Mouse (Mus musculus) lung, embryonic 15.5 days (tissue): ENCODE measurements around the gene Ppp1r18. TPM values are rescaled to one million over a fixed set of nuclear protein-coding genes. Genes with fewer than 3 reads are reported as not detected.

Source experiments
- ATAC-seq: fragments of 200-750 bp; cut with Nextera tagmentation; 2 replicates; pipeline ENCODE4 v1.8.0; 2017; ENCODE audit warnings: moderate number of reproducible peaks, borderline replicate concordance; ENCODE audit not compliant: low FRiP score, low TSS enrichment; ENCODE audit errors: extremely low read depth
- H3K27ac ChIP-seq: fragments of 300-500 bp; sonication (generic); 2 replicates; pipeline ENCODE4 v1.5.1; 2015; ENCODE audit warnings: moderate library complexity, mild to moderate bottlenecking, inconsistent platforms
- H3K27me3 ChIP-seq: fragments of 300-500 bp; sonication (generic); 2 replicates; pipeline ENCODE4 v1.6.1; 2015; ENCODE audit warnings: inconsistent platforms
- H3K36me3 ChIP-seq: fragments of 300-500 bp; sonication (generic); 2 replicates; pipeline ENCODE4 v1.6.1; 2015; ENCODE audit warnings: inconsistent platforms
- H3K4me1 ChIP-seq: fragments of 300-500 bp; sonication (generic); 2 replicates; pipeline ENCODE4 v1.6.1; 2015; ENCODE audit warnings: inconsistent platforms
- H3K4me2 ChIP-seq: fragments of 300-500 bp; sonication (generic); 2 replicates; pipeline ENCODE4 v1.6.1; 2015; ENCODE audit warnings: inconsistent platforms, mild to moderate bottlenecking, moderate library complexity
- H3K4me3 ChIP-seq: fragments of 300-500 bp; sonication (generic); 2 replicates; pipeline ENCODE4 v1.5.1; 2015; ENCODE audit warnings: mild to moderate bottlenecking, inconsistent platforms
- H3K9ac ChIP-seq: fragments of 300-500 bp; sonication (generic); 2 replicates; pipeline ENCODE4 v1.6.1; 2015; ENCODE audit warnings: inconsistent platforms
- H3K9me3 ChIP-seq: fragments of 300-500 bp; sonication (generic); 2 replicates; pipeline ENCODE4 v1.6.1; 2016; ENCODE audit warnings: inconsistent platforms
- WGBS: fragments of 180-500 bp; shearing (Covaris S2); methylation state at CpG from one replicate; pipeline ENCODE4 v1.1.7; 2015; 5-methylcytosine and 5-hydroxymethylcytosine counted together
- polyA plus RNA-seq: library from polyadenylated mRNA; unstranded; fragments of >200 nt; fragmentation: Nextera tagmentation; extraction: Ambion mirVana; gene quantifications from 2 replicates; pipeline ENCODE4 v1.2.1, GENCODE M21; 2015

The Ppp1r18 gene
- polyA plus RNA-seq, 1 experiment from 2014 or later: 23.4 TPM

DNA sequence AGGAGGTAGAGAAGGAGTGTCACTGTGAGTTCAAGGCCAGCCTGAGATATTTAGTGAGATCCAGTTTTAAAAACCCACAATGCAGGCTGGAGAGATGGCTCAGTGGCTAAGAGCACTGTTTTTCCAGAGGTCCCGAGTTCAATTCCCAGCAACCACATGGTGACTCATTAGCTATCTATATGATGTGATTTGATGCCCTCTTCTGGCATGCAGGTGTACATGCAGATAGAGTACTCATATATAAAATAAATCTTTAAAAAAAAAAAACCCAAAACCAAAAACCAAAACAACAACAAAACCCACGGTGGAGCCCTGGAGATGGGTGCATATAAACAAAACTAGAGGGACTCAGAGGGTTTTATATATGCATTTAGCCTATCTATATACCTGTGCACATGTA is 42.2 kb downstream of the Ppp1r18 start:
- Histone ChIP-seq H3K9ac (no peak overlapping the region), H3K36me3 (peaks cover 55% of the 10 kb centered on the region), H3K9me3 (no peaks in the 10 kb centered on the region), H3K27ac (no peak overlapping the region), H3K4me2 (no peak overlapping the region), H3K4me1 (peaks cover 15% of the 10 kb centered on the region), H3K27me3 (no peaks in the 10 kb centered on the region), H3K4me3 (no peak overlapping the region)
- WGBS: 78% methylated on average over 2 of the region's 2 CpGs
- no peak for ATAC-seq

DNA sequence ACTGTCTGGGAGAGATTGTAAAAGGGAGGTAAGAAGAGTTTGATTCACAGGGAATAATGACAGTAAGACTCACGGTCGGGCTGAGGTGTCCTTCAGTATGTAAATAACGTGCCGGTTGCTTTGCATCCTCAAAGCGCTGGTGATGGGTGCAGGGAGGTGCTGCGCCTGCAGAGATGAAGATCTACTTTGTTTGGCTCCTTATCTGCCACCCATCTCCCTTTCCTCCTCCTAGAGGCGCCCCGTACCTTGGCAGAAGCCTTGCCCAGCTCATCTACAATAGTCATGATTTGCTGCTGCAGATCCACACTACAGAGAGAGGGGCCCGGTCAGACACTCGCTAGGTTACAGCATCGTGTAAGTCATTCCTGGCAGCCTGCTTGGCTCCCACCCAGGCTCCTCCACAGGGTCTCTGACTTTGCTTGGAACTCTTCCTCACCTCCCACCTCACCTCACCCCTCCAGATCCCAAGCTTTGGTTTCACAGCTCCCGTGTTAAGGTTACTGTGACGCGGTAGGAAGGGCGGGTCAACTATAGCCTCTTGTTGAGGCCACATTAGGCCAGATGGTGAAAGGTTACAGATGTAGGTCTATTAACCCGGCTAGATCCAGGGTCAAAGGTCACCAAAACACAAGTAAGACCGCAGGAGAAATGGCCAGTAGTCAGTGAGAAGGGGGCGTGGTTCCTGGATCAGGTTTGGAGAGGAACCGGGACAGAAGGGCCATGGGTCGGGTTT is 44.0 kb downstream of the Ppp1r18 start:
- H3K36me3 ChIP-seq: peaks cover 56% of the 10 kb centered on the region
- peak; percentile 52; the same call in 1 of the 2 replicates for ATAC-seq

DNA sequence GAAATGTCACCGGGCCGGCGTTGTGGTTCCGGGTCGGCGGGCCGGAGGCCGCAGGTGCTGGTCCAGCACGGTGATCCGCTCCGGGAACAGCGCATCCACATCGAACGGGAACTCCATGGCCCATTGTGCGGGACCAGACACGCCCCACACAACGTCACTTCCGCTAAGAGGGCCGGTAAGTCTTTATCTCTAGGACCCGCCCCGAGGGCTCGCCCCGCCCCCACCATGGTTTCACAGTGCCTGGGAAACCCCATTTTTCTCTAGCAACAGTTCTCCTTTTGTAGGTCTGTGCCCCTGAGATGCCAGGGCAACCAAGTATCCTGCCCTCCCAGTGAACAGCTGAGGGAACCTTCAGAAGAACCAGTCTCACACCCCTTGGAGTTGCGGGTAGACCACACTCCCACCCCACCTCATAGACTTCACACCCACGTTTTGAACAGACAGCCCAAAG is 44.6 kb downstream of the Ppp1r18 start, which contains the start of gene Atat1:
TSS of gene Atat1 (minus strand) at position 157 of the 451 bp plus-strand sequence.
- WGBS: 3% methylated on average over 25 of the region's 25 CpGs
- peak; percentile 93 for ATAC-seq

More for the DNA sequence above, 44.0 kb downstream of the Ppp1r18 start:
- H3K27me3 ChIP-seq: no peaks in the 10 kb centered on the region
- 5% methylated on average over 20 of the region's 20 CpGs for WGBS
- H3K4me3 ChIP-seq: peak overlapping the region; percentile 65
- H3K9me3 ChIP-seq: no peaks in the 10 kb centered on the region
- H3K4me1 ChIP-seq: peaks cover 15% of the 10 kb centered on the region
- peak overlapping the region; percentile 57 for H3K9ac ChIP-seq
- H3K27ac ChIP-seq: peak overlapping the region; percentile 62
- peak overlapping the region; percentile 86 for H3K4me2 ChIP-seq

DNA sequence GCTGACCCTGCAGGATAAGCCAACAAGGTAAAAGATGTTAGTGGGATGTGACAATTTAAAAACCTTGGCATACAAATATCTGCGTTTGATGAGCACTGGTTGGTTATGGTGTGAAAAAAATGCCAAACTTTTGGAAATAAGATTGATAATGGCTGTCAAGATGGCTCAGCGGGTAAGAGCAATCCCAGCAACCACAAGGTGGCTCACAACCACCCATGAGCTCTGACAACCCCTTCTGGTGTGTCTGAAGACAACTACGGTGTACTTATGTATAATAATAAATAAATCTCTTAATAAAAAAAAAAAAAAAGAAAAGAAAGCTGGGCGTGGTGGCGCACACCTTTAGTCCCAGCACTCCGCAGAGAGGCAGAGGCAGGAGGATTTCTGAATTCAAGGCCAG is 49.6 kb downstream of the Ppp1r18 start:
- H3K27me3 ChIP-seq: no peaks in the 10 kb centered on the region
- ATAC-seq: no peak
- H3K4me2 ChIP-seq: peak overlapping the region; percentile 74
- peak overlapping the region; percentile 81; the same call in 1 of the 2 replicates for H3K9ac ChIP-seq
- H3K36me3 ChIP-seq: peaks cover 39% of the 10 kb centered on the region
- H3K9me3 ChIP-seq: no peaks in the 10 kb centered on the region
- H3K4me3 ChIP-seq: peak overlapping the region; percentile 56
- 81% methylated on average over 6 of the region's 6 CpGs for WGBS
- H3K27ac ChIP-seq: no peak overlapping the region
- H3K4me1 ChIP-seq: peaks cover 18% of the 10 kb centered on the region

More for the DNA sequence above, 44.6 kb downstream of the Ppp1r18 start, which contains the start of gene Atat1:
- Histone ChIP-seq H3K27me3 (no peaks in the 10 kb centered on the region), H3K9ac (peak within 1 kb of the TSS; percentile 57), H3K4me1 (peaks cover 15% of the 10 kb centered on the region), H3K27ac (peak within 1 kb of the TSS; percentile 62), H3K4me3 (peak within 1 kb of the TSS; percentile 65), H3K36me3 (peaks cover 54% of the 10 kb centered on the region), H3K9me3 (no peaks in the 10 kb centered on the region), H3K4me2 (peak within 1 kb of the TSS; percentile 86)

DNA sequence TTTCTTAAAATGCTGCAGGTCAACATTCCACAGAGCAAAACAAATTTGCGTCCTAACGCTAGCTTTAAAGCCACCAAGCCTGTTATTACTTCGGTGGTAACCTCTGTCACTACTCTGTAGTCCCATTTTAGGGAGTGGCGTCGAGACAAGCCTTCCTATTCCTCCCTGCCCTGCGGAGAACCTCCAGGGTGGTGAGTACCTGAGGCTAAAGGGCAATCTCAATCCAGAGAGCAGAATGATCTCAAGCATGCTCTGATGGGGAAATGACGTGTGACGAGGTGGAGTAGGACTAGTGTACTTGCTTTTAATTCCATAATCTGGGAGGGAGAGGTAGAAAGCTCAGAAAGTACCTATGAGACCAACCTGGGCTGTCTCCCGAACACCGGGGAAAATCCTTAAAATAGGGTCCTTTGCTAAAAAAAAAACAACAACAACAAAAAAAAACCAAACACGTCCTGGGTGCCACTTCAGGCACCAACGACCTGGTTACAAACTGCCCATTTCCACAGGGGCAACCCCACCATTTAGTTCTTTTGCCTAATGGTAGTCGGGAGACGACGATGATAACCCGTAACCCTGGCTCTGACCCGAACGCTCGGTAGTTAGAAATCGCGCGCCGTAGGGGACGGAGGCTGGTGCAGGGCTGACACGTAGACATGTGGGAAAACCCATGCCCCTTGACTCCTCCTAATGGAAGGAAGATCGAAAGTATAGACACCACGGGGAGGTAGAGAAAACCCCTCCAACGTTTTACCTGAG is 50.3 kb downstream of the Ppp1r18 start:
- Histone ChIP-seq H3K4me2 (peak overlapping the region; percentile 74), H3K9ac (peak overlapping the region; percentile 81), H3K9me3 (no peaks in the 10 kb centered on the region), H3K36me3 (peaks cover 46% of the 10 kb centered on the region), H3K27me3 (no peaks in the 10 kb centered on the region), H3K4me1 (peaks cover 23% of the 10 kb centered on the region), H3K27ac (peak overlapping the region; percentile 98), H3K4me3 (peak overlapping the region; percentile 56)
- no peak for ATAC-seq
- whole genome bisulfite sequencing: 2% methylated on average over 28 of the region's 28 CpGs

DNA sequence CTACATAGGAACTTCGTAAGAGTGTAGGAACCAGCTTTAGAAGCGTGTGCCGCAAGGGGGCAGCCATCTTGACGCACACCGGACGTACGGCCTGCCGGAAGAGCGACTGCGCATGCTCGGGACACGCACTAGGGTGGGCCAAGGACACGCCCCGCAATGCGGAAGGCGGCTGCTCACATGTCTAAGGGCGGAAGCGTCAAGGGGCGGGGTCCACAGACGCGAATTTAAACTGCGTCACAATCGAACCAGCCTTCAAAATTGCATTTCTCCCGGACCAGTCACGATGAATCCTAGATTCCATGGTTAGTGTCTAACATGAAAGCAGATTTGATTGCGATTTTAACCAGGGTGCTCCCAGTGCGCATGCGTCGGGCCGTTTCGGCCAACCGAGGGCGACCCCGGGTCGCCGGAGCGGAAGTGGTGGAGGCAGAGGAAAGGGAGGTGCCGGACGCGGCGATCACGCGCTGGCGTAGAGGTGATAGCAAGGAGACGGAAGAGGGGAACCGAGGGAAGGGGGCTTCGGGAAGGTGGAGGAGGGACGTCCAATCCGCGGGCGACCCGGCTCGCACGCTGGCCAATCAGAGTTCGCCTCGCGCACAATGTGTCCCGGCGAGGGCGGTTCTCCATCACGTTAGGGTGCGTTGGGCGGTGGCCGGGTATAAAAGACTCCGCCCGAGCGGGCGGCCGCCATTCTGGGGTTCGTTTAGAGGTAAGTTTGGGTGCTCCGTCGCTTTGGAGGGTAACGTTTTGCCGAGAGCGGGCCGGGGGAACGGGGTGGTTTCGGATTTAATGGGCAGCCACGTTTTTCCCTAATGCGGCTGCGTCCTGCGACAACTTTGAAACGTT is 51.1 kb downstream of the Ppp1r18 start, which contains the start of the genes Mrps18b and Ppp1r10:
TSS of gene Mrps18b (minus strand) at position 93 of the 846 bp plus-strand sequence.
TSS of gene Ppp1r10 (plus strand) at position 138 of the 846 bp plus-strand sequence.
- under 1% methylated on average over 83 of the region's 83 CpGs for WGBS
- H3K36me3 ChIP-seq: peaks cover 42% of the 10 kb centered on the region
- peaks cover 30% of the 10 kb centered on the region for H3K4me1 ChIP-seq
- no peaks in the 10 kb centered on the region for H3K27me3 ChIP-seq
- H3K9me3 ChIP-seq: no peaks in the 10 kb centered on the region
- ATAC-seq: peak; percentile 94
- peak within 1 kb of the TSS; percentile 90 for H3K4me2 ChIP-seq
- H3K4me3 ChIP-seq: peak within 1 kb of the TSS; percentile 56
- H3K9ac ChIP-seq: peak within 1 kb of the TSS; percentile 81
- peak within 1 kb of the TSS; percentile 98 for H3K27ac ChIP-seq

DNA sequence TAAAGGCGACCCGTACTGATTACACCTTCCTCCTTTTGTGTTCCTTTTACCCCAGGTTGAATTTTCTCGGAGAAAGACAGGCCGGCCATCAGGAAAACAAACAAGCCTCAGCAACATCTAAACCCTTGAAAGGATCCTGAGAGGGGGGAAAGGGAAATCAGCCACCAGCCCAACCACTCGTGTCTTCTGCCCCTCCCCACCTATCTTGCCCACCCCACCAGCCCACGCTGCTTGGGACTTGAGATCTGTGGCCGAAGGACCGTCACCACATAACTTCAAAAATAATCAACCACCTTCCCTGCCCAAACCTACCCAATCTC is 51.7 kb downstream of the Ppp1r18 start:
- Histone ChIP-seq H3K4me2 (peak overlapping the region; percentile 90), H3K27ac (peak overlapping the region; percentile 98), H3K36me3 (peaks cover 37% of the 10 kb centered on the region), H3K4me1 (peaks cover 33% of the 10 kb centered on the region), H3K9ac (peak overlapping the region; percentile 81), H3K4me3 (peak overlapping the region; percentile 56), H3K9me3 (no peaks in the 10 kb centered on the region), H3K27me3 (no peaks in the 10 kb centered on the region)
- 0% methylated on average over 8 of the region's 8 CpGs for WGBS
- ATAC-seq: no peak

DNA sequence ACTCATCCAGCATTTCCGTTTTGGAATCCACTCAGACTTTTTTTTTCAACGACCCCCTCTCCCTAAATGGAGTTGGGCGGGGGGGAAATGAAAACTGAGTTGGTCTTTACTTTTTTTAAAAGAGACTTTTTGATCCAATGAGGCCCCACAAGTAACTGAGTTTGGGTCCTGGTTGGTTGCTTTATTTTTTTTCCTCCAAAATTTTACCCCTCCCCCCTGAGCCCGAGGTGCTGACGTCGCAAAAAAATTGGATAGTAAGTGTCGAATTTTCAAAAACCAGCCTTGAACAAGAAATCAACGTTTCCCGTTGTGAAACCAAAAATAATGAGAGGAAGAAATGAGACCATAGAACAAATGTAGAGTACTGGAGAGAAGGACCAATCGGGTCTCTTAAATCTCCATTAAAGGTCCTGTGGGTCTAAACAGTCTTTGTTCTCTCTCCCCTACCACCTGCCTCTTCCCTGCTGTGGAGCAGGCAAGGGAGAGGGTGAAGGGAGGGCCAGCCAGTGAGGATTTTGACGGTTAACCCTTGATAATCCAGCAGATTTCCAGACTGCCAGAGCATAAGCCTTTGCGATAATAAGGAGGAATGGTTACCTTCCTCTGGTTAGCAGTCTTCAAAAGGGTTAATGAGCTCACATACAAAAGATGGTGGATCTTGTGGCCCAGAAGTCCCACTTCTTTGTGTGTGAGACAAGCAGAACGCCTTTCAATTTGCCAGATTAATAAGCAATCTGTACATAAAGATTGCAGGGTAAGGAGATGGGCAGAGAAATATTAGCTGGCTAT is 52.3 kb downstream of the Ppp1r18 start:
- H3K27me3 ChIP-seq: no peaks in the 10 kb centered on the region
- H3K36me3 ChIP-seq: peaks cover 33% of the 10 kb centered on the region
- WGBS: under 1% methylated on average over 13 of the region's 13 CpGs
- H3K4me2 ChIP-seq: peak overlapping the region; percentile 90
- H3K4me1 ChIP-seq: peaks cover 37% of the 10 kb centered on the region
- H3K9me3 ChIP-seq: no peaks in the 10 kb centered on the region
- peak overlapping the region; percentile 56 for H3K4me3 ChIP-seq
- ATAC-seq: no peak
- H3K27ac ChIP-seq: peak overlapping the region; percentile 98
- peak overlapping the region; percentile 81 for H3K9ac ChIP-seq

DNA sequence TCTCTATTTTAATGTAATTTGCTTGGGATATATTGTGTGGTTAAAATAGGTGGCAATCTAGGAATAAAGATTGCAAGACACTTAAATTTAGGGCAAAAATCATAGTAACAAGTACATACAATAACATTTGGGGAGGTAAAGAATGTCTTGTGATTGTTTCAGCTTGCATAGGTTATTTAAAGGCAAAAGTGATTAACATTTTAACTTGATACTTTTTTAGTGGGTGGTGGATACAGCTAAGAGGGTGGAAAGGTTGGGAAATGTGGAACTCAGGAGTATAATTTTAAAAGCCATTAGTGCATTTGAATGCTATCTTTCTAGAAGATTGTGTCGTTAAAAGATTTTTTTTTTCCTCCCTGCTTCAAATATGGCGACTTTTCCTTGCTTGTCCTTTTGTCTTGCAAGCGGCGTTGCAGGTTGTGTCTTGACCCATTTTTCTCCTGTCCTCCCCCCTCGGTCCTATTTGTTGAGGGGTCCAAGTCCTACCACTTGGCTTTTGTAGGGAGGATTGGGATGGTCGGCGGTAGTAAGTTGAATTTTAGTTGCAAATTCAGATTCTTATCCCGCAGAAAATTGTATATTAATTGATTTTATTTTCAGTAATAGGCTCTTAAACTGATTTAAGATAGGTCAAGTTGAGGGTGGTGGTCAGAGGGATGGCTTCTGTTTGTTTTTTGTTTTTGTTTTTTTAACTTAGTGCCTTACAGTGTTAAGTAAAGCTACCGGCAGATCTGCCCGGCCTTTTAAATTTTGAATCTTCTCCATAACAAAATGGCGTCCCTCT is 53.1 kb downstream of the Ppp1r18 start:
- no peaks in the 10 kb centered on the region for H3K9me3 ChIP-seq
- H3K36me3 ChIP-seq: peaks cover 32% of the 10 kb centered on the region
- H3K27ac ChIP-seq: peak overlapping the region; percentile 98
- ATAC-seq: no peak
- H3K4me3 ChIP-seq: peak overlapping the region; percentile 56
- peak overlapping the region; percentile 90 for H3K4me2 ChIP-seq
- WGBS: under 1% methylated on average over 11 of the region's 11 CpGs
- H3K27me3 ChIP-seq: no peaks in the 10 kb centered on the region
- peaks cover 37% of the 10 kb centered on the region for H3K4me1 ChIP-seq
- H3K9ac ChIP-seq: peak overlapping the region; percentile 81

DNA sequence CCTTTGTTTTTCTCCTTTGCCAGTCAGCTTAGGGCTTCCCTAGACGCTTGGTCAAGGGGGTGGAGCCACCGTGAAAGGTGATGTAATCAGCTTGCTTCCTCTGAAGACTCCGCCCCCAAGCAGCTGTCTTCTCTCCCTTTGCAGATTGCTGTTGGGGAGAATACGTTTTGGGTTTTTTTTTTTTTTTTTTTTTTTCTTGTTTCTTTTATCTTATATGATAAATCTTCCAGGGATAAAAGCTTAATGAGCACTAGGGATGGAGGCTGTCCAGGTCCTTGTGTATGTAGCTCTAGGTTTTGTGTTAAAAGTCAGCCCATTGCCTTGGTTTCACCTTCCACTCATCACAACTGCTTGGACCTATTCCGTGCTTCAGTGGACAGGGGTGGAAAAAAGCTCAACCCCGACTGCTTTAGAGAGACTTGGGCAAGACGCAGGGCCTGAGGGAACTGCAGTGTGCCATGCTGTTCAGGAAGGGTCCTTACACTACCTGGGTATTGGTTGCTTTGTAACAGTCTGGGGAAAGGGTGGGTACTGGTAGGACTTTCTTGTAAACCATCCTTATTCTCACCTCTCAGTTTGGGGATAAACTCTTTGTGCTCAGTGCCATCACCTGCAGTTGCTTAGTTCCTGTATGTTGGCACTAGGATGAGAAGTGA is 53.8 kb downstream of the Ppp1r18 start:
- peak overlapping the region; percentile 90 for H3K4me2 ChIP-seq
- H3K36me3 ChIP-seq: peaks cover 33% of the 10 kb centered on the region
- 8% methylated on average over 7 of the region's 7 CpGs for WGBS
- peak; percentile 44; the same call in 1 of the 2 replicates for ATAC-seq
- no peaks in the 10 kb centered on the region for H3K27me3 ChIP-seq
- no peaks in the 10 kb centered on the region for H3K9me3 ChIP-seq
- peaks cover 37% of the 10 kb centered on the region for H3K4me1 ChIP-seq
- peak overlapping the region; percentile 98 for H3K27ac ChIP-seq
- peak overlapping the region; percentile 81 for H3K9ac ChIP-seq
- peak overlapping the region; percentile 56 for H3K4me3 ChIP-seq
